Mouse (Mus musculus) ES-E14 (cell line): Measurements from ENCODE around the gene Mboat2.

Experiments used
- HCFC1 ChIP-seq: IDR thresholded peaks from 2 replicates; pipeline ENCODE4 v1.6.1; 2012; ENCODE audit warnings: low read length, inconsistent platforms, borderline replicate concordance; ENCODE audit not compliant: insufficient read depth
- ZC3H11A ChIP-seq: IDR thresholded peaks from 2 replicates; pipeline ENCODE4 v1.6.1; 2012; ENCODE audit warnings: low read depth, mild to moderate bottlenecking, inconsistent platforms, low read length, borderline replicate concordance
- ZNF384 ChIP-seq: IDR thresholded peaks from 2 replicates; pipeline ENCODE4 v1.6.1; 2012; ENCODE audit warnings: low read depth, low read length, inconsistent platforms

GRCm38 (mm10) chr12:24965406-24965805, 134.7 kb downstream of the Mboat2 start:
- TF ChIP-seq HCFC1 (no peak), ZNF384 (no peak), ZC3H11A (no peak)
